Mouse (Mus musculus): Measurements from ENCODE around the gene Gm1140.
"Not testable (repeated sequence)": the region's sequence is repeated elsewhere in the genome, so short reads cannot be mapped to it uniquely, and the experiment has no call there.

The Gm1140 gene

DNA sequence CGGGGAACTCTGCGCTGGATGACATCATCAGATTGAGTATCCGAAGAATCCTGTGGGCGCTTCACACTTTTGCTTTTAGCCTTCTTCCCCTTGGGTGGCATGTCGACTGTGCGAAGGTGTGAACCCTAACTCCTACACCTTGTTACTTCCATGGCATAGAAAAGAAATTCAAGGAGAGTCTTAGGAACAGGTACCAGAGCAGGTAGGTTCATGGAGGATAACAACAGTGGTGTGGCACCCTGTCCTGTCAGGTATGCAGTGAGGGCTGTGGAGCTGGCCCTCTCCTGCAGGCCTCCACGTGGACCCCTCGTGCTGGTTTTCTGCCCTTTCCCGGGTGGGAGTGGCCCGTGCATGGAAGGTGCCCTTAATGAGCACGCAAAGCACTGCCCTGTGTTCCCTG, at the start of gene Gm1140:
Gene Gm1140, minus strand, starts transcription at position 101 of the 400 bp plus-strand sequence.
- not testable (repeated sequence) for DNase-seq (ENCODE audit: extremely low read depth, insufficient read length, low spot score)

DNA sequence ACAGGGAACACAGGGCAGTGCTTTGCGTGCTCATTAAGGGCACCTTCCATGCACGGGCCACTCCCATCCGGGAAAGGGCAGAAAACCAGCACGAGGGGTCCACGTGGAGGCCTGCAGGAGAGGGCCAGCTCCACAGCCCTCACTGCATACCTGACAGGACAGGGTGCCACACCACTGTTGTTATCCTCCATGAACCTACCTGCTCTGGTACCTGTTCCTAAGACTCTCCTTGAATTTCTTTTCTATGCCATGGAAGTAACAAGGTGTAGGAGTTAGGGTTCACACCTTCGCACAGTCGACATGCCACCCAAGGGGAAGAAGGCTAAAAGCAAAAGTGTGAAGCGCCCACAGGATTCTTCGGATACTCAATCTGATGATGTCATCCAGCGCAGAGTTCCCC, 2.0 kb upstream of the Gm1140 start, which contains the start of gene Gm14692:
Gene Gm14692, plus strand, starts transcription at position 301 of the 400 bp plus-strand sequence.
- peak; percentile 0 for DNase-seq (ENCODE audit: extremely low read depth, insufficient read length, low spot score)
